In the genomic region with DNA sequence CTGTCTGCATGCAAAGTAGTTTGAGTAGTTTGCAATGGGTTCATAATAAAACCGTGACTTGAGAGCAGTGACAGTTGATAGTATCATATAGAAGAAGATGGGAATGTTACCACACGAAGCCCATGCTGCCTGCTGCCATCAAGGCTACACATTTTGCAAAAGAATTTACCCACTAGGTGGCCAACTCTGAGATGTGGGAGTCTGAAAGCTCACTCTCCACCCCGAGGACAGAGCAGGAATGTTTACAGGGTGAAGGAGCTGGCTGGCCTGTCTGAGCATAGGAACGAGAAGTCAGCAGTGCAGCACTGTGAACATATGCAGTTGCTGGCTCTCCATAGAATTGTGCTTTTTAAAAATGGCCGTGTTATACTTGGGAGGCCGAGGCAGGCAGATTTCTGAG, we compare ENCODE assay signal across 14 mouse cellular contexts. TPM values are rescaled to one million over a fixed set of nuclear protein-coding genes. Genes with fewer than 3 reads are reported as not detected.
A peak's percentile ranks its signal among the peaks of the same experiment; 100 is the strongest.
DNase-seq lines count a peak whose midpoint lies in the region; ATAC-seq and TF ChIP-seq lines count a peak whose summit lies in the region.
"Had no signal": no experiment of that assay in that cellular context is flagged by ENCODE, and none has a peak within 500 bp of the region (broad histone marks: within the 10 kb centered on the region; RNA-seq: fewer than 3 reads in every experiment).

No protein-coding gene starts in this region.

- no peak overlapping the region for H3K4me3 ChIP-seq in forebrain, embryonic 14.5 days (ENCODE audit: low read depth, low read length)
- no peak overlapping the region for H3K4me3 ChIP-seq in forebrain, embryonic 13.5 days
- no peak overlapping the region for H3K4me3 ChIP-seq in liver, adult 2 months (ENCODE audit: insufficient read depth, low read depth, low read length)
- no peak overlapping the region for H3K4me3 ChIP-seq in liver, embryonic 12.5 days
- H3K4me3 ChIP-seq: midbrain, embryonic 13.5 days; stomach, embryonic 15.5 days had no signal

- H3K9me3 ChIP-seq in forebrain, embryonic 14.5 days (replicated peaks; ENCODE audit: control insufficient read depth, low read length) = no peaks in the 10 kb centered on the region
- no peaks in the 10 kb centered on the region for H3K9me3 ChIP-seq in forebrain, embryonic 13.5 days (replicated peaks)
- H3K9me3 ChIP-seq in liver, embryonic 12.5 days (replicated peaks) = no peaks in the 10 kb centered on the region
- H3K9me3 ChIP-seq: midbrain, embryonic 13.5 days; stomach, embryonic 15.5 days had no signal

- H3K36me3 ChIP-seq in forebrain, embryonic 14.5 days (ENCODE audit: control insufficient read depth, insufficient read depth, low read length) = peaks cover 3% of the 10 kb centered on the region; the same call in 1 of the 2 replicates
- H3K36me3 ChIP-seq in forebrain, embryonic 13.5 days (ENCODE audit: poor library complexity, severe bottlenecking) = peaks cover 5% of the 10 kb centered on the region; the same call in 1 of the 2 replicates
- H3K36me3 ChIP-seq in liver, adult 2 months (ENCODE audit: control insufficient read depth, insufficient read depth, low read length) = peaks cover 4% of the 10 kb centered on the region; the same call in 1 of the 2 replicates
- peaks cover 9% of the 10 kb centered on the region for H3K36me3 ChIP-seq in liver, embryonic 12.5 days

- H3K9ac ChIP-seq in forebrain, embryonic 14.5 days (ENCODE audit: low read length) = no peak overlapping the region
- H3K9ac ChIP-seq in forebrain, embryonic 13.5 days = no peak overlapping the region
- H3K9ac ChIP-seq in liver, adult 2 months (ENCODE audit: low read depth, low read length) = no peak overlapping the region
- H3K9ac ChIP-seq in liver, embryonic 12.5 days = no peak overlapping the region
- H3K9ac ChIP-seq: midbrain, embryonic 13.5 days; stomach, embryonic 15.5 days had no signal

- H3K27ac ChIP-seq in forebrain, embryonic 14.5 days (ENCODE audit: low read depth, low read length) = no peak overlapping the region
- no peak overlapping the region for H3K27ac ChIP-seq in forebrain, embryonic 13.5 days
- H3K27ac ChIP-seq in liver, adult 2 months (replicated peaks; ENCODE audit: insufficient read depth, low read depth, low read length) = no peak overlapping the region
- H3K27ac ChIP-seq in liver, embryonic 12.5 days = no peak overlapping the region
- H3K27ac ChIP-seq: midbrain, embryonic 13.5 days; stomach, embryonic 15.5 days had no signal

- no peaks in the 10 kb centered on the region for H3K79me2 ChIP-seq in liver, adult 2 months (ENCODE audit: control insufficient read depth, insufficient read depth, low read length)

- no peak for ATAC-seq in forebrain, embryonic 14.5 days
- no peak for ATAC-seq in forebrain, embryonic 13.5 days
- no peak for ATAC-seq in liver, embryonic 12.5 days
- ATAC-seq: midbrain, embryonic 13.5 days had no signal

- H3K4me1 ChIP-seq in forebrain, embryonic 14.5 days (ENCODE audit: control insufficient read depth, insufficient read depth, low read length) = no peaks in the 10 kb centered on the region
- H3K4me1 ChIP-seq in forebrain, embryonic 13.5 days = peaks cover 6% of the 10 kb centered on the region
- H3K4me1 ChIP-seq in liver, adult 2 months (ENCODE audit: control insufficient read depth, insufficient read depth, low read length) = no peaks in the 10 kb centered on the region
- H3K4me1 ChIP-seq in liver, embryonic 12.5 days = no peaks in the 10 kb centered on the region
- H3K4me1 ChIP-seq: stomach, embryonic 15.5 days had no signal

- H3K4me2 ChIP-seq in forebrain, embryonic 14.5 days (ENCODE audit: low read length) = no peak overlapping the region
- H3K4me2 ChIP-seq in forebrain, embryonic 13.5 days = no peak overlapping the region
- no peak overlapping the region for H3K4me2 ChIP-seq in liver, embryonic 12.5 days
- H3K4me2 ChIP-seq: midbrain, embryonic 13.5 days; stomach, embryonic 15.5 days had no signal

- peak; percentile 19 for DNase-seq in forebrain, embryonic 14.5 days (ENCODE audit: low spot score)
- peak; percentile 6 for DNase-seq in liver, adult 2 months (ENCODE audit: extremely low read depth, low read depth, low spot score)
- peak; percentile 8 for DNase-seq in ES-CJ7 (ENCODE audit: low read depth, low spot score)
- peak; percentile 7 for DNase-seq in embryo, embryonic 10.5 days (ENCODE audit: low spot score)
- DNase-seq in spleen, adult 18-20 months = no peak
- DNase-seq in T-cell, adult 2 months (ENCODE audit: low spot score) = no peak
- DNase-seq: gastrocnemius, postnatal 25 days; thymus, postnatal 4 days had no signal

- no peak for TF ChIP-seq POLR2A in liver, adult 2 months (IDR thresholded peaks at IDR 0.05; ENCODE audit: extremely low read depth, insufficient read depth, low read length)

- TF ChIP-seq CTCF in liver, adult 2 months (IDR thresholded peaks at IDR 0.05; ENCODE audit: low read depth, low read length) = no peak

- no peaks in the 10 kb centered on the region for H3K27me3 ChIP-seq in forebrain, embryonic 14.5 days (replicated peaks; ENCODE audit: control insufficient read depth, insufficient read depth, low read length)
- H3K27me3 ChIP-seq in forebrain, embryonic 13.5 days = no peaks in the 10 kb centered on the region
- no peaks in the 10 kb centered on the region for H3K27me3 ChIP-seq in liver, adult 2 months (ENCODE audit: control insufficient read depth, insufficient read depth, low read length)
- H3K27me3 ChIP-seq in liver, embryonic 12.5 days (replicated peaks) = no peaks in the 10 kb centered on the region; the same call in 1 of the 2 replicates
- H3K27me3 ChIP-seq: midbrain, embryonic 13.5 days; stomach, embryonic 15.5 days had no signal

- WGBS in forebrain, embryonic 14.5 days = 71% methylated on average over 6 of the region's 6 CpGs
- 73% methylated on average over 6 of the region's 6 CpGs for WGBS in forebrain, embryonic 13.5 days
- WGBS in liver, adult 2 months = 53% methylated on average over 6 of the region's 6 CpGs
- WGBS in liver, embryonic 12.5 days (ENCODE audit: insufficient replicate concordance) = 55% methylated on average over 6 of the region's 6 CpGs

RNA-seq across cellular contexts. Expression of a gene that starts 43.1 kb away (rescaled TPM):
- polyA plus RNA-seq in forebrain, embryonic 14.5 days (2014; fragmentation: Nextera tagmentation; extraction: Ambion mirVana) = 68.2 and 74.9 TPM in 2 replicates
- 54.7 and 60.7 TPM in 2 replicates for polyA plus RNA-seq in forebrain, embryonic 13.5 days (2015; fragmentation: Nextera tagmentation; extraction: Ambion mirVana)
- 19.1 and 22.7 TPM in 2 replicates for total RNA-seq in liver, adult 2 months (2014; rRNA removed)
- 5.9 and 6.4 TPM in 2 replicates for polyA plus RNA-seq in liver, adult 2 months (2012; rRNA removed)
- polyA plus RNA-seq in liver, embryonic 12.5 days (2016; fragmentation: Nextera tagmentation; extraction: Ambion mirVana) = 16.7 and 17.9 TPM in 2 replicates

RNA-seq across cellular contexts. Expression of a gene that starts 56.8 kb away (rescaled TPM):
- 61.0 and 71.8 TPM in 2 replicates for polyA plus RNA-seq in forebrain, embryonic 14.5 days (2014; fragmentation: Nextera tagmentation; extraction: Ambion mirVana)
- polyA plus RNA-seq in forebrain, embryonic 13.5 days (2015; fragmentation: Nextera tagmentation; extraction: Ambion mirVana) = 50.9 and 55.9 TPM in 2 replicates
- 14.8 and 15.2 TPM in 2 replicates for total RNA-seq in liver, adult 2 months (2014; rRNA removed)
- polyA plus RNA-seq in liver, adult 2 months (2012; rRNA removed) = 5.4 and 6.4 TPM in 2 replicates
- polyA plus RNA-seq in liver, embryonic 12.5 days (2016; fragmentation: Nextera tagmentation; extraction: Ambion mirVana) = 50.9 and 53.1 TPM in 2 replicates

RNA-seq across cellular contexts. Expression of a gene that starts 56.9 kb away (rescaled TPM):
- polyA plus RNA-seq in forebrain, embryonic 14.5 days (2014; fragmentation: Nextera tagmentation; extraction: Ambion mirVana) = not detected in 2 replicates
- 0.05 and 0.11 TPM in 2 replicates for polyA plus RNA-seq in forebrain, embryonic 13.5 days (2015; fragmentation: Nextera tagmentation; extraction: Ambion mirVana)
- not detected in 2 replicates for total RNA-seq in liver, adult 2 months (2014; rRNA removed)
- polyA plus RNA-seq in liver, adult 2 months (2012; rRNA removed) = not detected in 2 replicates
- not detected in 2 replicates for polyA plus RNA-seq in liver, embryonic 12.5 days (2016; fragmentation: Nextera tagmentation; extraction: Ambion mirVana)
- total RNA-seq: gastrocnemius, postnatal 25 days had no signal
- polyA plus RNA-seq: heart, embryonic 16.5 days; large intestine, adult 2 months had no signal

Comparison
In these comparisons a context has a peak if more than half of its experiments do, and no peak if none do; other contexts are left out.
1. DNase-seq: peak in forebrain, embryonic 14.5 days (single experiment), liver, adult 2 months (single experiment), ES-CJ7 (single experiment) and embryo, embryonic 10.5 days (single experiment); none in spleen, adult 18-20 months (0 of 2) and T-cell, adult 2 months (single experiment).